1 mouse cellular context compared by ENCODE assay signal in the genomic region with DNA sequence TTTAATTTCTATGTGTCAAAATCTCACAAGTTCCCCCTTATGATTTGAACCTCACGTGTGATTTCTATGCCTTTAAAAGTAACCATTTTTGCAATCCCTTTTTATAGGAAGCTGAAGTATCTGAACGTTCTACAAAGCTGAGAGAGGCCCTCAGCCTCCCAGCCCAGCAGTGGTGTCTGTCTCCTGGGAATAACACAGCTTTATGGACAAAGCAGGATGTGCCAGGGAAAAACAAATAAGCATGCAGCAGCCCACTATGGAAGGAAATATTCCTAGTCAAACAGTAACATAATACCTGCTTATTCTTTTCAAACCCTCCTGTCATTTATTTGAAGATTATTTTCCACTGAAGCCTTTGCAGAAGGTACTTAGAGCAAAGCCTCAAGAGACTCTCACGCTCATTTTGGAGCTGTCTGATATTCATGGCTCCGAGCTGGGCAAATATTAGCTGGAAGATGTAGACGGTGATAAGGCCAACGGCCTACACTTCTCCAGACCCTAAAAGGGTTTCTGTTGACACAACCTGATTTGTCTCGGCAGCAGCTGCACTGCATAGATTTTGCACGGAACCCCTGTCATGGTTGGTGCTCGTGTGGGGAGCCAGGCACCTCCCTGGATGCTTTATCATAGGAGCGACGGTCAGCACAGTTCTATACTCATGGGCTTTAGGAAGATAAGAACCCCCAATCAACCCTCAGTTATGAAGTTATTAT.
TF ChIP-seq lines count a peak whose summit lies in the region.

No protein-coding gene starts in this region.

TF ChIP-seq in MEL, 35 proteins besides CTCF, POLR2A, EP300 and RAD21 (continued from another document):
- TF ChIP-seq HCFC1 (IDR thresholded peaks at IDR 0.05; ENCODE audit: low read depth, low read length) (no peak), TAL1 (IDR thresholded peaks at IDR 0.05; ENCODE audit: low read length) (0 out of 2 replicates have a peak, but pooled peaks have one; percentile 20), MYB (IDR thresholded peaks at IDR 0.05; ENCODE audit: low read depth, low read length) (peak; percentile 29; the same call in 1 of the 2 replicates), USF2 (IDR thresholded peaks at IDR 0.05; ENCODE audit: borderline replicate concordance in 1 of 2, insufficient read depth in 1 of 2, low read depth in 1 of 2, low read length in 2 of 2) (no peak), TCF12 (IDR thresholded peaks at IDR 0.05; ENCODE audit: low read depth, low read length) (peak; percentile 30; the same call in 1 of the 2 replicates), MYC (IDR thresholded peaks at IDR 0.05; ENCODE audit: low read depth, low read length) (no peak), POLR2AphosphoS2 (IDR thresholded peaks at IDR 0.05; ENCODE audit: low read length) (no peak), ZMIZ1 (IDR thresholded peaks at IDR 0.05; ENCODE audit: low read depth, low read length) (no peak), JUND (IDR thresholded peaks at IDR 0.05; ENCODE audit: low read depth, low read length) (no peak)
